Mouse (Mus musculus) forebrain, embryonic 15.5 days (tissue): Measurements from ENCODE around the gene Olig1. TPM values are rescaled to one million over a fixed set of nuclear protein-coding genes. Genes with fewer than 3 reads are reported as not detected.

ENCODE experiments used
- ATAC-seq: fragments of 200-750 bp; cut with Nextera tagmentation; replicated peaks from 2 replicates; pipeline ENCODE4 v1.8.0; 2017; ENCODE audit warnings: mild to moderate bottlenecking, moderate TSS enrichment, moderate library complexity
- H3K27ac ChIP-seq: fragments of 300-500 bp; sonication (generic); replicated peaks from 2 replicates; pipeline ENCODE4 v1.5.1; 2015; ENCODE audit warnings: mild to moderate bottlenecking, inconsistent platforms
- H3K27me3 ChIP-seq: fragments of 300-500 bp; sonication (generic); 2 replicates; pipeline ENCODE4 v1.6.1; 2015; ENCODE audit warnings: inconsistent platforms
- H3K36me3 ChIP-seq: fragments of 300-500 bp; sonication (generic); 2 replicates; pipeline ENCODE4 v1.6.1; 2015; ENCODE audit warnings: mild to moderate bottlenecking, inconsistent platforms
- H3K4me1 ChIP-seq: fragments of 300-500 bp; sonication (generic); 2 replicates; pipeline ENCODE4 v1.6.1; 2015; ENCODE audit warnings: inconsistent platforms
- H3K4me2 ChIP-seq: fragments of 300-500 bp; sonication (generic); replicated peaks from 2 replicates; pipeline ENCODE4 v1.6.1; 2015; ENCODE audit warnings: mild to moderate bottlenecking, inconsistent platforms
- H3K4me3 ChIP-seq: fragments of 300-500 bp; sonication (generic); 2 replicates; pipeline ENCODE4 v1.5.1; 2015; ENCODE audit warnings: mild to moderate bottlenecking, inconsistent platforms
- H3K9ac ChIP-seq: fragments of 300-500 bp; sonication (generic); replicated peaks from 2 replicates; pipeline ENCODE4 v1.6.1; 2015; ENCODE audit warnings: mild to moderate bottlenecking, inconsistent platforms
- H3K9me3 ChIP-seq: fragments of 300-500 bp; sonication (generic); 2 replicates; pipeline ENCODE4 v1.6.1; 2016; ENCODE audit warnings: inconsistent platforms
- WGBS: fragments of 180-500 bp; shearing (Covaris S2); methylation state at CpG from one replicate; pipeline ENCODE4 v1.1.7; 2015; ENCODE audit warnings: mixed read lengths; 5-methylcytosine and 5-hydroxymethylcytosine counted together
- polyA plus RNA-seq: library from polyadenylated mRNA; unstranded; fragments of >200 nt; fragmentation: Nextera tagmentation; extraction: Ambion mirVana; gene quantifications from 2 replicates; pipeline ENCODE4 v1.2.1, GENCODE M21; 2015

Gene Olig1
- polyA plus RNA-seq, 1 experiment from 2014 or later: 33.4 TPM

DNA sequence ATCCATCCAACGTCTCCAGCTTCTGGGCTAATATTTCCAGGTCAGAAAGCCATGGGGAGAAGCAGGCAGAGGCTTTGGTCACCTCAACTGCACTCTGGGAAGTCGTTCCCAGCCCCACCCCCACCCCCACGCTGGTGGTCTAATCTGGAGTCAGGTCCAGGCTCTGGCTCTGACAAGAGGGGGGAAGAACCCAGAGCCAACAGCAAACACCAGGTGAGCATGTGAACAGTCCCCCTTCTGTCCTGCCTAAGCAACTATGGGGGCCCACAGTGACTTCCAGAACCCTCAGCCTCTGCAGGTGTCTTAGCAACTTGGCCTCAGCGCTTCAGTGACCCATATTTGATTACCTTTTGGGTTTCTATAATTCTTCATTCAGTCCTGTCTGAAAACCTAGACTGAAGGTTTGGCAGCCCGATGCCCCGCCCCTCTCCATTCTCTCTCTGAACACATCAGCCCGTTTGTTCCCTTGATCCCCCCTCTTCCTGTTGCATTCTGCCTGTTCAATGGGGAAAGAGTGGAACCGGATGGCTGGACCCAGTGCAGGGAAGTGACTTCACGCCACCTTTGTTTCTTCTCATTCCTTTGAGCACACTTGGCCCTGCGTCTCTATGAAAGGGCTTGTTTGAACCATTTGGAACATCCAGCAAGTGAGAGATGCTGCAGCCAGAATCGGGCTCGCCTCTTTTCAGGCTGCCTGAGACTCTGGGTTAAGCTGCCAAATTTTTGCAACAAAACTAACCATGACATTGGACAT is 6.9 kb upstream of the Olig1 start:
- Histone ChIP-seq H3K27me3 (peaks cover 56% of the 10 kb centered on the region), H3K9me3 (no peaks in the 10 kb centered on the region), H3K36me3 (no peaks in the 10 kb centered on the region), H3K27ac (no peak overlapping the region), H3K4me2 (no peak overlapping the region), H3K9ac (no peak overlapping the region), H3K4me1 (peaks cover 14% of the 10 kb centered on the region), H3K4me3 (no peak overlapping the region)
- WGBS: 16% methylated on average over 12 of the region's 12 CpGs
- peak; percentile 69 for ATAC-seq

DNA sequence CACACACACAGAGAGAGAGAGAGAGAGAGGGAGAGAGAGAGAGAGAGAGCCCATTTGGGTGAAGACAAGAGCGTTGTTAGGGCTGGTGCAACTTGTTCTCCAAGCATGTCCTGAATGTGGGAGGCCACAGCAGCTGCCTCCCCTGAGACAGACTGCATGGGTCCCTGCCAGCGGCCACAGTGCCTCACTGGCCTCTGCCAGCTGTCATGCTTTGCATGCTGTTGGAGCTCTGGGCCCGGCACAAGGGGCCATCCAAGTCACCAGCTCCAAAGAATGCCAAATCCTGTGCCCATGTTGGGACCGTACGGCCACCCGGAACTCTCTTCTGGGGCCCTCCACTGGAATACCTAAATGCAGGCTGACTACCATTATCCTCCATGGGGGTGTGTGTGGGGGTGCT is 3.6 kb upstream of the Olig1 start:
- WGBS: 76% methylated on average over 6 of the region's 6 CpGs
- no peak overlapping the region for H3K4me2 ChIP-seq
- peaks cover 34% of the 10 kb centered on the region for H3K4me1 ChIP-seq
- ATAC-seq: no peak
- no peak overlapping the region for H3K4me3 ChIP-seq
- no peaks in the 10 kb centered on the region for H3K36me3 ChIP-seq
- no peak overlapping the region for H3K27ac ChIP-seq
- no peaks in the 10 kb centered on the region for H3K9me3 ChIP-seq
- H3K27me3 ChIP-seq: peaks cover 70% of the 10 kb centered on the region
- H3K9ac ChIP-seq: no peak overlapping the region

DNA sequence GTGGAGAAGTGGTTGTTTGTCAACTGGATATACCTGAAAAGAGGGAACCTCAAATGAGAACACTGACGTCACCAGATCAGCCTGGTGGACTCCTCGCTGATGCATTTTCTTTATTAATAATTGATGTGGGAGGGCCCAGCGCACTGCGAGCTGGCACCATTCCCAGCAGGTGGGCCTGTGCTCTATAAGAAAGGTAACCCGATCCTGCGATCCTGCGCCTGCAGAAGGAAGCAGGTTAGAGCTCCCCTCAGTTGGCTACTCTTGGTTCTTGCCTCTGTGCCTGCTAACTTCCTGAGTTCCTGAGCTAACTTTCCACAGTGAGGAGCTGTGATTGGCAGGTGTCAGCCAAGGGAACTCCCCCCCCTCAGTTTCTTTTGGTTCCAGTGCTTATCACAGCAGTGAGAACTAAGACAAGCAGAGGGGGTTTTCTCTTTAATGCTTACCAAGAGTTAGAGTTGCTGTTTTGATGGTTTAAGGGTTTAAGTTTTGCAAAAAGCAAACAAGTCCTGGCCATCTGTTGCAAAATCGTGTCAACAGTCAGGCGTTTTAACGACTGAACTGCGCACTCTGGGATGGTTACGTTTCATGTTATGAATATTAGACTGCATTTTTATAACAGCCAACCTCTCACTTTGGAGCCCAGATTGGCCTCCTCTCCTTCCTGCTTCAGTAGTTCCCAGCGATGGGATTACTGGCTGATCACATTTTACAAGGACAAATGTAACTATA is 684 bp upstream of the Olig1 start:
- 5% methylated on average over 13 of the region's 13 CpGs for WGBS
- H3K27ac ChIP-seq: no peak overlapping the region
- H3K4me1 ChIP-seq: peaks cover 28% of the 10 kb centered on the region
- H3K36me3 ChIP-seq: no peaks in the 10 kb centered on the region
- ATAC-seq: no peak
- H3K27me3 ChIP-seq: peaks cover 89% of the 10 kb centered on the region
- H3K9me3 ChIP-seq: no peaks in the 10 kb centered on the region
- peak overlapping the region; percentile 47 for H3K4me3 ChIP-seq
- peak overlapping the region; percentile 84 for H3K4me2 ChIP-seq
- H3K9ac ChIP-seq: no peak overlapping the region

DNA sequence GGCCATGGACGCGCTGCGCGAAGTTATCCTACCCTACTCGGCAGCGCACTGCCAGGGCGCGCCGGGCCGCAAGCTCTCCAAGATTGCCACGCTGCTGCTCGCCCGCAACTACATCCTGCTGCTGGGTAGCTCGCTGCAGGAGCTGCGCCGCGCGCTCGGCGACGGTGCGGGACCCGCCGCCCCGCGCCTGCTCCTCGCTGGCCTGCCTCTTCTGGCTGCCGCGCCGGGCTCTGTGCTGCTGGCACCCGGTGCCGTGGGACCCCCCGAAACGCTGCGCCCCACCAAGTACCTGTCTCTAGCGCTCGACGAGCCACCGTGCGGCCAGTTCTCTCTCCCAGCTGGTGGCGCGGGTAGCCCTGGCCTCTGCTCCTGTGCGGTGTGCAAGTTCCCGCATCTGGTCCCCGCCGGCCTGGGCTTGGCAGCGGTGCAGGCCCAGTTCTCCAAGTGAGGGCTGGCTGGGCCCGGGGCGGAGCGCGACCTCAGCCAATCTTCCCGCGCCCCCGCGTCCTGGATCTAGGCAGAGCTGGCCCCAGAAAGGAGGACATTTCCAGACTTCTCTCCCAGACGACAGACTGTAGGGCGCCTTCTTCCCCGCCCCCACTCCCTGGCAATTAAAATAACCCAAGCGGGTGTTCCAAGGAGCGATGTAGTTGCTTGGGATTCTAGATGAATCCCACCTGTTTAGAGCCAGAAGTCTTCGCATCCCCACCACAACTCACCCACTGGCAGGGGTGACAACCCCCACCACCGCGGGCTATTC is 820 bp downstream of the Olig1 start:
- H3K9ac ChIP-seq: peak overlapping the region; percentile 11
- peaks cover 28% of the 10 kb centered on the region for H3K4me1 ChIP-seq
- peak overlapping the region; percentile 84 for H3K4me2 ChIP-seq
- peak overlapping the region; percentile 47 for H3K4me3 ChIP-seq
- H3K27ac ChIP-seq: no peak overlapping the region
- H3K9me3 ChIP-seq: no peaks in the 10 kb centered on the region
- peak; percentile 30; the same call in 1 of the 2 replicates for ATAC-seq
- peaks cover 98% of the 10 kb centered on the region for H3K27me3 ChIP-seq
- WGBS: under 1% methylated on average over 63 of the region's 63 CpGs
- no peaks in the 10 kb centered on the region for H3K36me3 ChIP-seq

DNA sequence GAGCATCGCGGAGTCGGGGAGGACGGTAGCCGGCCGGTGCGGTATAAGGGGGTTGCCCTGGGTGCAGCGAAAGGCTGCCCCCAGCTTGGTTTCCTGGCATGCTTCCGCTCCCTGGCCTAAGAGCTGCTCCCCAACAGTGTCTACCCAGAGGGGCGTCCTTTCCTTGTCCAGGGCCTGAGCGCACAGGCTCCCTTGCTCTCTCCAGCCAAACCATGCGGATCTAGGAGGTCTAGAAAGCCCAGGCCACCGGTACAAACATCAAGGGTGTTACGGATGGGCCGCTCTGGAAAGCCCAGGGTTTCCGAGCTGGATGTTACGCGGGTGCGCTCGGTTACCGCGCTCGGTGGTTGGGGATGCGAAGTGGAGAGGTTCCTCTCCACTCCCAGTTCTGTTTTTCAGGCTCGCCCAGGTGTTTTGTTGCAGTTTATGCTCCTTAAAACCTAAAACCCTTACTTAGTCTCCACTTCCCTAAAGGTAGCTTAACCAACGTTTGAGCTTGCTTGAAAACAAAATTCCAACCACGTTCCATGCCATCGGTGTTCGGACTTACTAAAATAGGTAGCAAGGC is 1.5 kb downstream of the Olig1 start:
- WGBS: 1% methylated on average over 29 of the region's 29 CpGs
- H3K4me1 ChIP-seq: peaks cover 28% of the 10 kb centered on the region
- H3K9me3 ChIP-seq: no peaks in the 10 kb centered on the region
- no peak for ATAC-seq
- peak overlapping the region; percentile 47 for H3K4me3 ChIP-seq
- peak overlapping the region; percentile 84 for H3K4me2 ChIP-seq
- H3K9ac ChIP-seq: no peak overlapping the region
- H3K27ac ChIP-seq: no peak overlapping the region
- peaks cover 99% of the 10 kb centered on the region for H3K27me3 ChIP-seq
- no peaks in the 10 kb centered on the region for H3K36me3 ChIP-seq

DNA sequence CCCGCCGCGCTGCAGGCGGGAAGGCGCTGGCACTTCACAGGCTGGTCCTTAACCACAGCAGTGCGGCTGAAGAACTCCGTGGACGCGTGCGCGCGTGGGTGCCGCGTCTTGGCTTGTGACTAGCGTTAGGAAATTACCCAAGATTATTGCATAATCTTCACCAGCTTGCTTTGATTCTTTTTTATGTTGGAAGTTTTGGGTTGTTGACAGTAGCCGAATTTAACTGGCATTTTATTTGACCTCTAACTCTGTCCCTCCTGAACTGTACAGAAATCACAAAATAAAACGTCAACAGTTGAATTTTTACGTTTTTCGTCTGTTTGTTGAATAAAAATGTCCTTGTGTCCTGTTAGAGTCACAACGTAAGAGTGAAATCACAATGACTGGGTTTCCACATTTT is 2.1 kb downstream of the Olig1 start:
- H3K27ac ChIP-seq: no peak overlapping the region

DNA sequence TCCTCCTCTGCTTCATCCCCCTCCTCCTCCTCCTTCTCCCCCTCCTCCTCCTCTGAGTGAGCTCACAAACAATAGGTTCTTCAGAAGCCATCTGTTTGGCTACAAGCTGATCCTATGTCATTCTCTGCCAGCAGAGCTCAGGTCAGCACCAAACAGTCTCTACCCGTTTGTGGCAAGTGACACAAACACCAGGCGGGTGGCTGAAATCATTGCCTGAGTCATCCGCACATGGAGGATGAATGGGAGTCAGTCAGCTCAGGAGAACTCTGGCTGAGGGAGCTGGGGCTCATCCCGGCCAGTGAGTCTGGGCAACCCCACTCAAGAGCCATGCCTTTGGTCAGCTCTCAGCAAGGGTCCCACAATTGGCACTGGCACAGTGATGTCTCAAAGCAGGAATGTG is 10.9 kb downstream of the Olig1 start:
- H3K9ac ChIP-seq: no peak overlapping the region
- no peak overlapping the region for H3K4me2 ChIP-seq
- no peaks in the 10 kb centered on the region for H3K9me3 ChIP-seq
- H3K27me3 ChIP-seq: peaks cover 12% of the 10 kb centered on the region; the same call in 1 of the 2 replicates
- WGBS: 57% methylated on average over 4 of the region's 4 CpGs
- ATAC-seq: no peak
- H3K4me3 ChIP-seq: no peak overlapping the region
- no peak overlapping the region for H3K27ac ChIP-seq
- H3K4me1 ChIP-seq: no peaks in the 10 kb centered on the region
- H3K36me3 ChIP-seq: no peaks in the 10 kb centered on the region

More for the DNA sequence above, 2.1 kb downstream of the Olig1 start:
- ATAC-seq: no peak
- 0 out of 2 replicates have a peak overlapping the region, but pooled peaks have one; percentile 84 for H3K4me2 ChIP-seq
- no peaks in the 10 kb centered on the region for H3K9me3 ChIP-seq
- 2% methylated on average over 20 of the region's 20 CpGs for WGBS
- no peak overlapping the region for H3K9ac ChIP-seq
- peaks cover 28% of the 10 kb centered on the region for H3K4me1 ChIP-seq
- peaks cover 98% of the 10 kb centered on the region for H3K27me3 ChIP-seq
- peak overlapping the region; percentile 16; the same call in 1 of the 2 replicates for H3K4me3 ChIP-seq
- no peaks in the 10 kb centered on the region for H3K36me3 ChIP-seq

DNA sequence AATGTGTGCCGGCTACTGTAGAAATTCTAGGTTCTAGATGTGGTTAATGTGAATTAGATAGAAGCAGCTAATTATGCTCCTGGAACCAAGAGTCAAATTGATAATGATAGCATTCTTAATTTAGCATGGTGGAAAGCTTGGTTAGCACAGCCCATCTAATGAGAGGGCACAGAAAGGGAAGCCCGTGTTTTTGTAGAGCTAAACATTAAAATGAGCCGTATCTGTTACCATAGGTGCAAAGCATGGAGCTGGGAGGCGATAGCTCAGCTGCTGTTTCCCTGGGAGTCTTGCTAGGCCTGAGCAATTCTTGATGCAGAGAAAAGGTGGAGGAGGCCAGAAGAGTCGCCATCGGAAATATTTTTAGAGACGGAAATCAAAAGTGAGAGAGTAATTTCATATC is 22.5 kb downstream of the Olig1 start:
- Histone ChIP-seq H3K4me1 (peaks cover 13% of the 10 kb centered on the region), H3K27ac (no peak overlapping the region), H3K4me3 (no peak overlapping the region), H3K36me3 (no peaks in the 10 kb centered on the region), H3K9ac (no peak overlapping the region), H3K27me3 (peaks cover 38% of the 10 kb centered on the region), H3K4me2 (no peak overlapping the region), H3K9me3 (no peaks in the 10 kb centered on the region)
- WGBS: 47% methylated on average over 7 of the region's 7 CpGs
- no peak for ATAC-seq

DNA sequence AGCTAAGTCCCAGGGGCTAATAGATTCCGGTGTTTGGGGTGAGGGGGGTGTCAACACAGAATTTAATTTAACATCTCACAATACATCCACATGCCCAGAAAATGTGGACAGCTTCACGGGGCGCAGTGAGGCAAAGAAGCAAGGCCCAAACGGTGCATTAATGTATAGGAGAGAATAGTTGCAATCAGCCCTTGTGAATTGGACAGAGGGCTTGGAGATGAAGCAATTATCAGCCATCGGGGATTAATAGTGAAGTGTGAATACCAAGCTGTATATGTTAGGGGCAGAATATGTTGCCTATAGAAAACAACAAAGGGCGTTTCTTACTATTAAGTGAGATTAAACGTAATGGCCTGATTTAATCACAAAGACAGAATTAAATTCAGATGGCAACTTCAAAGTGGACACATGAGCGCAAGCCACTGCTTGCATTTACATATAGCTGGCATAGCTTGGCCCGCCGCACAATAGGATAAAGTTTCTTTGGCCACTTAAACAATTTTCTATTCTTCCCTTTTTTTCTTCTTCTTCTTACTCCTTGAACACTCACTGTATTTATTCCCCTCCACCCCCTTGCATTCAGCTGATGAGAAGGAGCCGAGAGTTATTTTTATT is 23.3 kb downstream of the Olig1 start:
- ATAC-seq: no peak
- 17% methylated on average over 11 of the region's 11 CpGs for WGBS
- H3K4me2 ChIP-seq: no peak overlapping the region
- H3K27ac ChIP-seq: no peak overlapping the region
- H3K36me3 ChIP-seq: no peaks in the 10 kb centered on the region
- H3K9me3 ChIP-seq: no peaks in the 10 kb centered on the region
- peaks cover 37% of the 10 kb centered on the region for H3K27me3 ChIP-seq
- no peak overlapping the region for H3K9ac ChIP-seq
- H3K4me3 ChIP-seq: no peak overlapping the region
- peaks cover 13% of the 10 kb centered on the region for H3K4me1 ChIP-seq

DNA sequence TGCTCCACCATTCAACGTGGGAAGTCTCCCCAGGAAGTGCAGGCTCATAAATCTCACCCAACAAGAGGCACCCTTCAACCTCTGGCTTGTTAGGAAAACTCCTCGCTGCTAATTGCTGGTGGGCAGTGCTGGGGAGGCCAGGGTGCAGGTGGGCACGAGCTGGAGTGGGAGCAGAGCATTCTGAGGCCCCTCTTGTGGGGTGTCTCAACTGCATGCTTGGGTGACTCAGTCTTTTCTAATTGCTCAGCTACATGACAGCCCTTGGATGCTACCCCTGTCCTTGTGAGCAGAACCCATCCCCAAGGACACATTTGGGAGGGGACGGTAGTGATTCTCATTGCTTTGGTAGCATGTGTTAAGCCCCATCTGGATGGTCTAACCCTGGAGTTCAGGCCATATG is 28.2 kb downstream of the Olig1 start:
- Histone ChIP-seq H3K4me2 (no peak overlapping the region), H3K9ac (no peak overlapping the region), H3K4me3 (no peak overlapping the region), H3K4me1 (peaks cover 23% of the 10 kb centered on the region), H3K36me3 (no peaks in the 10 kb centered on the region), H3K9me3 (no peaks in the 10 kb centered on the region), H3K27ac (no peak overlapping the region), H3K27me3 (peaks cover 39% of the 10 kb centered on the region; the same call in 1 of the 2 replicates)
- no peak for ATAC-seq
- WGBS: 46% methylated on average over 4 of the region's 4 CpGs

DNA sequence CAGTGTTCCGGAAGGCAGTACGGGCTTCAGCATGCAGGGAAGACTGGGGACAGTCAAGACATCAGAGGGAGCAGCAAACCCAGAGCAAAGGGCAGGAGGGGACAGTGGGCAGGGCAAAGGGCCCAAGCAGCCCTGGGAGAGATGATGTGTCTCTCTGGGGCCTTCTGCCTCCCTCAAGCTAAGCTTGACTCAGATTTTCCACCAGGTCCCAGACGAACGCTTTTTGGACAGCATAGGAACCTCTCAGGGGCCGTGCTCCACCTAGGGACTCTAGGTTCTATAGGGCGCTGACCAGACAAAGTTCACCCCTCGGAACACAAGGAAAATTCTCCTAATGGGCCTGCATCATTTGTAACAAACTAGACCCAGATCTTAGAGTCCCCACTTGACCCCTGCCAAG is 29.8 kb downstream of the Olig1 start:
- Histone ChIP-seq H3K27me3 (peaks cover 54% of the 10 kb centered on the region; the same call in 1 of the 2 replicates), H3K9me3 (no peaks in the 10 kb centered on the region), H3K4me2 (no peak overlapping the region), H3K4me1 (peaks cover 29% of the 10 kb centered on the region), H3K9ac (no peak overlapping the region), H3K36me3 (no peaks in the 10 kb centered on the region), H3K4me3 (no peak overlapping the region), H3K27ac (no peak overlapping the region)
- ATAC-seq: no peak
- 94% methylated on average over 7 of the region's 7 CpGs for WGBS
